Mouse (Mus musculus): ENCODE data around the gene Erp27. TPM values are rescaled to one million over a fixed set of nuclear protein-coding genes. Genes with fewer than 3 reads are reported as not detected.

The Erp27 gene
- polyA plus RNA-seq, 1 experiment from 2014 or later: 0.65 TPM

- ATAC-seq (ENCODE audit: low FRiP score, low TSS enrichment) (no peak), DNase-seq (ENCODE audit: low spot score) (no peak)
- Histone ChIP-seq H3K4me3 (ENCODE audit: low read depth, low read length) (no peak overlapping the region), H3K4me1 (replicated peaks; ENCODE audit: control insufficient read depth, insufficient read depth) (0 out of 2 replicates have a peak, but pooled peaks cover 2% of the 10 kb centered on the region), H3K27ac (replicated peaks) (no peak overlapping the region), H3K9me3 (ENCODE audit: control insufficient read depth, low read length) (no peaks in the 10 kb centered on the region), H3K9ac (ENCODE audit: low read length) (no peak overlapping the region), H3K4me2 (replicated peaks; ENCODE audit: low read depth) (no peak overlapping the region), H3K36me3 (ENCODE audit: control insufficient read depth, insufficient read depth, low read length) (no peaks in the 10 kb centered on the region), H3K27me3 (ENCODE audit: control insufficient read depth, insufficient read depth, low read length) (no peaks in the 10 kb centered on the region)
- 94% methylated on average over 6 of the region's 6 CpGs for WGBS
- TF ChIP-seq CTCF (IDR thresholded peaks at IDR 0.05; ENCODE audit: low read depth) (no peak), EP300 (optimal IDR thresholded peaks at IDR 0.05) (no peak)
These were observed 38.0 kb downstream of the Erp27 start for GRCm38 (mm10) chr6:136883961-136884360.

DNA sequence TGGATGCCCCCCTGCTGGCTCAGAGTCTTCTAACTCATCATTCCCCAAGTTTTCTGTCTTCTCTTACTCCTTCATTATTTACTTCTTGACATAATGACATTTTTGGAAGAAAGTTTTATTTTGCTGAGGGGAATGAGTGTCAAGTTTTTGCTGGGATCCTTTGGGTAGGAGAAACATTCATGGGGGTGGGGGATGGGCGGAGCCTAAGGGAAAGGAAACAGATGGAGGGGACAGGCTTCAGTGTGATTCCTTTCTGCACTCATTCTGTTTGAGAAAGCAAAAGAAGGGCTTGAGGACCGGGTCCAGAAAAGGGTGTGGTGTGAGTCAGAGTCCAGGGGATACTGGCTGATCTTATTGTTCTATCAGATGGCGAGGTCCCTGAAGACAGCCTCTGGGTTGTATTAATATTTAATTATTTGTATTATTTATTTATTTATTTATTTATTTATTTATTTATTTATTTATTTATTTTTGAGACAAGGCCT lies 38.5 kb downstream of the Erp27 start:
- Histone ChIP-seq H3K4me2 (replicated peaks; ENCODE audit: low read depth) (no peak overlapping the region), H3K9ac (ENCODE audit: low read length) (no peak overlapping the region), H3K4me3 (ENCODE audit: low read depth, low read length) (no peak overlapping the region), H3K9me3 (ENCODE audit: control insufficient read depth, low read length) (no peaks in the 10 kb centered on the region), H3K27me3 (ENCODE audit: control insufficient read depth, insufficient read depth, low read length) (no peaks in the 10 kb centered on the region), H3K4me1 (replicated peaks; ENCODE audit: control insufficient read depth, insufficient read depth) (0 out of 2 replicates have a peak, but pooled peaks cover 2% of the 10 kb centered on the region), H3K27ac (replicated peaks) (no peak overlapping the region), H3K36me3 (ENCODE audit: control insufficient read depth, insufficient read depth, low read length) (no peaks in the 10 kb centered on the region)
- 58% methylated on average over 3 of the region's 3 CpGs for WGBS
- DNase-seq (ENCODE audit: low spot score) (no peak), ATAC-seq (ENCODE audit: low FRiP score, low TSS enrichment) (no peak)
- TF ChIP-seq EP300 (optimal IDR thresholded peaks at IDR 0.05) (no peak), CTCF (IDR thresholded peaks at IDR 0.05; ENCODE audit: low read depth) (no peak)

- Histone ChIP-seq H3K27me3 (ENCODE audit: control insufficient read depth, insufficient read depth, low read length) (no peaks in the 10 kb centered on the region), H3K4me2 (replicated peaks; ENCODE audit: low read depth) (no peak overlapping the region), H3K27ac (replicated peaks) (no peak overlapping the region), H3K9ac (ENCODE audit: low read length) (no peak overlapping the region), H3K4me1 (replicated peaks; ENCODE audit: control insufficient read depth, insufficient read depth) (no peaks in the 10 kb centered on the region), H3K36me3 (ENCODE audit: control insufficient read depth, insufficient read depth, low read length) (no peaks in the 10 kb centered on the region), H3K4me3 (ENCODE audit: low read depth, low read length) (no peak overlapping the region), H3K9me3 (ENCODE audit: control insufficient read depth, low read length) (no peaks in the 10 kb centered on the region)
- TF ChIP-seq CTCF (IDR thresholded peaks at IDR 0.05; ENCODE audit: low read depth): no peak
- no peak for TF ChIP-seq EP300 (optimal IDR thresholded peaks at IDR 0.05)
- DNase-seq (ENCODE audit: low spot score) (no peak), ATAC-seq (ENCODE audit: low FRiP score, low TSS enrichment) (no peak)
- 50% methylated on average over 8 of the region's 8 CpGs for WGBS
These were observed 40.3 kb downstream of the Erp27 start for GRCm38 (mm10) chr6:136881678-136882077.

- peak within 1 kb of the TSS; percentile 54; the same call in 1 of the 2 replicates for H3K9ac ChIP-seq (ENCODE audit: low read length)
- DNase-seq (ENCODE audit: low spot score): peak; percentile 50
- WGBS: 33% methylated on average over 9 of the region's 9 CpGs
These were observed 46.3 kb downstream of the Erp27 start, which contains the start of gene Mgp for GRCm38 (mm10) chr6:136875670-136876069. Gene Mgp, minus strand, starts transcription at chr6:136875823.

GRCm38 (mm10) chr6:136874599-136874998 lies 47.4 kb downstream of the Erp27 start:
- Histone ChIP-seq H3K27ac (replicated peaks) (0 out of 2 replicates have a peak overlapping the region, but pooled peaks have one; percentile 59), H3K4me2 (replicated peaks; ENCODE audit: low read depth) (peak overlapping the region; percentile 21), H3K9ac (ENCODE audit: low read length) (peak overlapping the region; percentile 31; the same call in 1 of the 2 replicates), H3K27me3 (ENCODE audit: control insufficient read depth, insufficient read depth, low read length) (no peaks in the 10 kb centered on the region), H3K4me1 (replicated peaks; ENCODE audit: control insufficient read depth, insufficient read depth) (no peaks in the 10 kb centered on the region), H3K9me3 (ENCODE audit: control insufficient read depth, low read length) (no peaks in the 10 kb centered on the region), H3K4me3 (ENCODE audit: low read depth, low read length) (peak overlapping the region; percentile 32), H3K36me3 (ENCODE audit: control insufficient read depth, insufficient read depth, low read length) (no peaks in the 10 kb centered on the region)
- no peak for DNase-seq (ENCODE audit: low spot score)
- no peak; the same call in 1 of the 2 replicates for ATAC-seq (ENCODE audit: low FRiP score, low TSS enrichment)
- WGBS: 22% methylated on average over 8 of the region's 8 CpGs
- TF ChIP-seq EP300 (optimal IDR thresholded peaks at IDR 0.05): no peak
- TF ChIP-seq CTCF (IDR thresholded peaks at IDR 0.05; ENCODE audit: low read depth): no peak

More at GRCm38 (mm10) chr6:136875670-136876069, 46.3 kb downstream of the Erp27 start, which contains the start of gene Mgp:
- H3K4me3 ChIP-seq (ENCODE audit: low read depth, low read length): peak within 1 kb of the TSS; percentile 38
- TF ChIP-seq CTCF (IDR thresholded peaks at IDR 0.05; ENCODE audit: low read depth) (no peak), EP300 (optimal IDR thresholded peaks at IDR 0.05) (no peak)
- H3K27ac ChIP-seq (replicated peaks): peak within 1 kb of the TSS; percentile 78
- no peaks in the 10 kb centered on the region for H3K36me3 ChIP-seq (ENCODE audit: control insufficient read depth, insufficient read depth, low read length)
- no peaks in the 10 kb centered on the region for H3K4me1 ChIP-seq (replicated peaks; ENCODE audit: control insufficient read depth, insufficient read depth)
- H3K27me3 ChIP-seq (ENCODE audit: control insufficient read depth, insufficient read depth, low read length): no peaks in the 10 kb centered on the region
- H3K9me3 ChIP-seq (ENCODE audit: control insufficient read depth, low read length): no peaks in the 10 kb centered on the region
- H3K4me2 ChIP-seq (replicated peaks; ENCODE audit: low read depth): peak within 1 kb of the TSS; percentile 37
- ATAC-seq (ENCODE audit: low FRiP score, low TSS enrichment): peak; percentile 70; the same call in 1 of the 2 replicates

- Histone ChIP-seq H3K4me2 (replicated peaks; ENCODE audit: low read depth) (no peak overlapping the region), H3K4me1 (replicated peaks; ENCODE audit: control insufficient read depth, insufficient read depth) (no peaks in the 10 kb centered on the region; the same call in 1 of the 2 replicates), H3K9me3 (ENCODE audit: control insufficient read depth, low read length) (no peaks in the 10 kb centered on the region), H3K27me3 (ENCODE audit: control insufficient read depth, insufficient read depth, low read length) (no peaks in the 10 kb centered on the region), H3K27ac (replicated peaks) (no peak overlapping the region), H3K9ac (ENCODE audit: low read length) (no peak overlapping the region), H3K4me3 (ENCODE audit: low read depth, low read length) (no peak overlapping the region), H3K36me3 (ENCODE audit: control insufficient read depth, insufficient read depth, low read length) (no peaks in the 10 kb centered on the region)
- TF ChIP-seq CTCF (IDR thresholded peaks at IDR 0.05; ENCODE audit: low read depth): no peak
- TF ChIP-seq EP300 (optimal IDR thresholded peaks at IDR 0.05): no peak
- ATAC-seq (ENCODE audit: low FRiP score, low TSS enrichment) (no peak), DNase-seq (ENCODE audit: low spot score) (no peak)
- whole genome bisulfite sequencing: 50% methylated on average over 5 of the region's 5 CpGs
These were observed 53.1 kb downstream of the Erp27 start for GRCm38 (mm10) chr6:136868921-136869320.

Data from stomach, postnatal 0 days (tissue).